Comparison of ENCODE assay signal across 9 mouse cellular contexts in the genomic region with DNA sequence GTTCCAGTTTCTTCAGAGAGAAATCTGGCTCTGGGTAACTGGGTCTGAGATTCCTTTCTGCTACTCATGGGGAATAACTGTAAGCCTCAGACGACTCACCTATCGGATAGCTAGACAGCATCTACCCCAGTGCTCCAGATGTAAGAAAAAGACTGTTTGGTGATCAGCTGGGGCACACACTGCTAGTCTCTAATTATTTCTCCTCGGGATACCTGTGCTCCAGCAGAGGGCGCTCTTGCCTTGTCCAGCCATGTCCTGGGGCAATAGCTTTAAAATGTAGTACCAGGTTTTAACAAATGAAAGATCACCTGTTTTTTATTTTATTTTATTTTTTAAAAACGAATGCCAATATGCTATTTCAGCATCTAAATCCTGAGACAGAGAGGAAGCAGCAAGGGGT. TPM values are rescaled to one million over a fixed set of nuclear protein-coding genes. Genes with fewer than 3 reads are reported as not detected.
DNase-seq lines count a peak whose midpoint lies in the region; ATAC-seq and TF ChIP-seq lines count a peak whose summit lies in the region.
"Had no signal": no experiment of that assay in that cellular context is flagged by ENCODE, and none has a peak within 500 bp of the region (broad histone marks: within the 10 kb centered on the region; RNA-seq: fewer than 3 reads in every experiment).

No protein-coding gene starts in this region.

- WGBS in embryonic facial prominence, embryonic 10.5 days: 7% methylated on average over 5 of the region's 5 CpGs
- 3% methylated on average over 5 of the region's 5 CpGs for WGBS in heart, adult 2 months
- WGBS in liver, postnatal 0 days (ENCODE audit: insufficient replicate concordance): 6% methylated on average over 5 of the region's 5 CpGs

- peak; percentile 98 for TF ChIP-seq RAD21 in CH12.LX (IDR thresholded peaks at IDR 0.05; ENCODE audit: low read depth, low read length)

- H3K79me2 ChIP-seq in CH12.LX (replicated peaks; ENCODE audit: control insufficient read depth, extremely low read depth, insufficient read depth, poor library complexity, severe bottlenecking): no peaks in the 10 kb centered on the region
- no peaks in the 10 kb centered on the region for H3K79me2 ChIP-seq in heart, adult 2 months (replicated peaks; ENCODE audit: control insufficient read depth, insufficient read depth, low read length)

- no peaks in the 10 kb centered on the region for H3K9me3 ChIP-seq in CH12.LX (replicated peaks; ENCODE audit: low read length)
- H3K9me3 ChIP-seq in embryonic facial prominence, embryonic 10.5 days: no peaks in the 10 kb centered on the region
- H3K9me3 ChIP-seq in liver, postnatal 0 days (ENCODE audit: low read length): no peaks in the 10 kb centered on the region
- H3K9me3 ChIP-seq: hindbrain, embryonic 15.5 days had no signal

- no peaks in the 10 kb centered on the region for H3K27me3 ChIP-seq in CH12.LX (replicated peaks)
- peaks cover 4% of the 10 kb centered on the region; the same call in 1 of the 2 replicates for H3K27me3 ChIP-seq in embryonic facial prominence, embryonic 10.5 days (replicated peaks; ENCODE audit: low read depth, poor library complexity, severe bottlenecking)
- no peaks in the 10 kb centered on the region for H3K27me3 ChIP-seq in heart, adult 2 months (ENCODE audit: control insufficient read depth, insufficient read depth, low read length)
- no peaks in the 10 kb centered on the region for H3K27me3 ChIP-seq in liver, postnatal 0 days (ENCODE audit: insufficient read depth, low read length)

- in situ Hi-C loops in CH12.LX (cut with MboI; ENCODE audit: low pct_ligation_motif_present, low pct_unique_long_range_greater_than_20kb, low sequenced_read_pairs): loop anchor here (5.0 kb wide), 1 partner anchor 38 kb away; no protein-coding TSS in a partner anchor

- intact Hi-C loops in heart, adult 2 months (cut with DNase I): loop anchor here (1.0 to 5.0 kb wide), 6 partner anchors 23 to 338 kb away; no protein-coding TSS in a partner anchor

- H3K27ac ChIP-seq in CH12.LX (ENCODE audit: insufficient read depth, low read depth): no peak overlapping the region
- H3K27ac ChIP-seq in embryonic facial prominence, embryonic 10.5 days (replicated peaks): no peak overlapping the region
- H3K27ac ChIP-seq in heart, adult 2 months: peak overlapping the region; percentile 66
- peak overlapping the region; percentile 66; the same call in 1 of the 2 replicates for H3K27ac ChIP-seq in liver, postnatal 0 days (ENCODE audit: low read depth)
- H3K27ac ChIP-seq: hindbrain, embryonic 15.5 days had no signal

- no peak overlapping the region for H3K9ac ChIP-seq in CH12.LX (ENCODE audit: insufficient read depth, low read depth)
- H3K9ac ChIP-seq in heart, adult 2 months (ENCODE audit: low read depth, low read length): peak overlapping the region; percentile 74
- no peak overlapping the region for H3K9ac ChIP-seq in liver, postnatal 0 days (replicated peaks)
- H3K9ac ChIP-seq: hindbrain, embryonic 15.5 days had no signal

- peak; percentile 77 to 97 for TF ChIP-seq CTCF in CH12.LX (conservative IDR thresholded peaks at IDR 0.05 in 1 of 2, IDR thresholded peaks at IDR 0.05 in 1 of 2; ENCODE audit: low read depth in 2 of 2, low read length in 2 of 2)
- no peak; the same call in 1 of the 2 replicates for TF ChIP-seq CTCF in heart, adult 2 months (IDR thresholded peaks at IDR 0.05)
- TF ChIP-seq CTCF in liver, postnatal 0 days (IDR thresholded peaks at IDR 0.05; ENCODE audit: low read depth): peak; percentile 94

- no peak overlapping the region for H3K4me3 ChIP-seq in CH12.LX (replicated peaks in 1 of 3; ENCODE audit: low read depth in 2 of 3, low read length in 2 of 3, poor library complexity in 1 of 3)
- H3K4me3 ChIP-seq in embryonic facial prominence, embryonic 10.5 days: no peak overlapping the region
- no peak overlapping the region for H3K4me3 ChIP-seq in heart, adult 2 months
- H3K4me3 ChIP-seq in liver, postnatal 0 days (ENCODE audit: low read depth, low read length): no peak overlapping the region
- H3K4me3 ChIP-seq: hindbrain, embryonic 15.5 days had no signal

- TF ChIP-seq EP300 in CH12.LX (IDR thresholded peaks at IDR 0.05; ENCODE audit: low read length): no peak
- peak; percentile 88 for TF ChIP-seq EP300 in heart, adult 2 months (IDR thresholded peaks at IDR 0.05; ENCODE audit: insufficient read depth, low read depth, low read length)
- TF ChIP-seq EP300 in liver, postnatal 0 days (IDR thresholded peaks at IDR 0.05; ENCODE audit: low read depth): no peak

- H3K4me2 ChIP-seq in CH12.LX (ENCODE audit: insufficient read depth, low read depth, poor library complexity, severe bottlenecking): no peak overlapping the region
- no peak overlapping the region for H3K4me2 ChIP-seq in liver, postnatal 0 days (ENCODE audit: low read depth, low read length)
- H3K4me2 ChIP-seq: hindbrain, embryonic 15.5 days had no signal

- peaks cover 6 to 27% of the 10 kb centered on the region in 2 experiments for H3K36me3 ChIP-seq in CH12.LX (replicated peaks in 1 of 2; ENCODE audit: control insufficient read depth in 1 of 2, insufficient read depth in 1 of 2, low read length in 1 of 2)
- H3K36me3 ChIP-seq in embryonic facial prominence, embryonic 10.5 days (replicated peaks): no peaks in the 10 kb centered on the region
- peaks cover 2% of the 10 kb centered on the region for H3K36me3 ChIP-seq in heart, adult 2 months (ENCODE audit: control insufficient read depth, insufficient read depth, low read length)
- H3K36me3 ChIP-seq in liver, postnatal 0 days (replicated peaks; ENCODE audit: insufficient read depth, low read length): peaks cover 31% of the 10 kb centered on the region
- H3K36me3 ChIP-seq: hindbrain, embryonic 15.5 days had no signal

- peak; percentile 52 for ATAC-seq in liver, postnatal 0 days

- H3K4me1 ChIP-seq in CH12.LX (ENCODE audit: control insufficient read depth in 1 of 2, insufficient read depth in 2 of 2): no peaks in the 10 kb centered on the region
- H3K4me1 ChIP-seq in embryonic facial prominence, embryonic 10.5 days: peaks cover 12% of the 10 kb centered on the region
- H3K4me1 ChIP-seq in heart, adult 2 months (ENCODE audit: control insufficient read depth, insufficient read depth, low read length): no peaks in the 10 kb centered on the region; the same call in none of the 2 replicates
- no peaks in the 10 kb centered on the region for H3K4me1 ChIP-seq in liver, postnatal 0 days (ENCODE audit: insufficient read depth)

- dilution Hi-C loops in CH12.LX (cut with MboI; ENCODE audit: extremely low pct_ligation_motif_present, extremely low pct_unique_long_range_greater_than_20kb, low sequenced_read_pairs): no loop called here

- TF ChIP-seq POLR2A in CH12.LX (IDR thresholded peaks at IDR 0.05; ENCODE audit: low read depth, low read length): no peak
- TF ChIP-seq POLR2A in heart, adult 2 months (IDR thresholded peaks at IDR 0.05; ENCODE audit: insufficient read depth, low read depth, low read length): no peak

- DNase-seq in CH12.LX (ENCODE audit: extremely low read depth): peak; percentile 81
- DNase-seq in adrenal gland, postnatal 14 days: peak; percentile 88
- DNase-seq in embryonic facial prominence, embryonic 10.5 days (ENCODE audit: low spot score): peak; percentile 82
- DNase-seq in heart, adult 2 months: peak; percentile 82 to 87
- peak; percentile 93 for DNase-seq in kidney, postnatal 10 days
- peak; percentile 87 for DNase-seq in liver, postnatal 0 days
- DNase-seq in ovary, postnatal 36 days (ENCODE audit: low spot score): peak; percentile 82
- DNase-seq in thymus, postnatal 10 days (ENCODE audit: low spot score in 2 of 2): peak; percentile 62 to 89

TF ChIP-seq in CH12.LX, 34 proteins besides CTCF, POLR2A, EP300 and RAD21:
- TF ChIP-seq IRF4 (IDR thresholded peaks at IDR 0.05; ENCODE audit: low read depth, low read length) (peak; percentile 18; the same call in 1 of the 2 replicates), SMC3 (IDR thresholded peaks at IDR 0.05; ENCODE audit: low read depth, low read length) (peak; percentile 95), SIN3A (IDR thresholded peaks at IDR 0.05; ENCODE audit: low read length) (0 out of 2 replicates have a peak, but pooled peaks have one; percentile 35), NRF1 (IDR thresholded peaks at IDR 0.05; ENCODE audit: low read depth, low read length) (no peak), ZC3H11A (IDR thresholded peaks at IDR 0.05; ENCODE audit: low read depth, low read length) (peak; percentile 78)

RNA-seq across cellular contexts. Expression of gene Hsd17b11, which starts 22.0 kb away (rescaled TPM):
- total RNA-seq in CH12.LX (2012; rRNA removed) (7.7 and 9.4 TPM in 2 replicates), CH12.LX (2014; rRNA removed) (15.3 and 17.3 TPM in 2 replicates)
- 23.1 and 25.8 TPM in 2 replicates for polyA plus RNA-seq in CH12.LX (2012; ENCODE audit: insufficient read length, low read depth)
- 51.0 and 60.5 TPM in 2 replicates for total RNA-seq in adrenal gland, postnatal 14 days (2021)
- 2.1 and 2.6 TPM in 2 replicates for polyA plus RNA-seq in embryonic facial prominence, embryonic 10.5 days (2016; fragmentation: Nextera tagmentation; extraction: Ambion mirVana)
- total RNA-seq in heart, adult 2 months (2021): 10 to 100 TPM; 23.1 to 30.8 TPM
- polyA plus RNA-seq in heart, adult 2 months (2012; rRNA removed): 14.0 and 20.6 TPM in 2 replicates
- polyA plus RNA-seq in liver, postnatal 0 days (2015; fragmentation: Nextera tagmentation; extraction: Ambion mirVana): 26.7 and 27.1 TPM in 2 replicates

RNA-seq across cellular contexts. Expression of gene Hsd17b13, which starts 22.5 kb away (rescaled TPM):
- total RNA-seq in CH12.LX (2012; rRNA removed) (0.55 and 0.64 TPM in 2 replicates), CH12.LX (2014; rRNA removed) (0.36 TPM in 1 of 2 replicates, not detected in the other)
- 0.23 and 0.37 TPM in 2 replicates for polyA plus RNA-seq in CH12.LX (2012; ENCODE audit: insufficient read length, low read depth)
- 3.9 and 81.6 TPM in 2 replicates for total RNA-seq in adrenal gland, postnatal 14 days (2021)
- not detected in 2 replicates for polyA plus RNA-seq in embryonic facial prominence, embryonic 10.5 days (2016; fragmentation: Nextera tagmentation; extraction: Ambion mirVana)
- total RNA-seq in heart, adult 2 months (2021): not detected
- 0.32 TPM in 1 of 2 replicates, not detected in the other for polyA plus RNA-seq in heart, adult 2 months (2012; rRNA removed)
- 459 and 502 TPM in 2 replicates for polyA plus RNA-seq in liver, postnatal 0 days (2015; fragmentation: Nextera tagmentation; extraction: Ambion mirVana)
- polyA plus RNA-seq: hindbrain, embryonic 15.5 days had no signal

RNA-seq across cellular contexts. Expression of gene Nudt9, which starts 46.4 kb away (rescaled TPM):
- total RNA-seq in CH12.LX (2012; rRNA removed): 58.5 and 63.8 TPM in 2 replicates
- 63.5 and 65.3 TPM in 2 replicates for total RNA-seq in CH12.LX (2014; rRNA removed)
- 83.8 and 92.8 TPM in 2 replicates for polyA plus RNA-seq in CH12.LX (2012; ENCODE audit: insufficient read length, low read depth)
- 56.5 and 60.0 TPM in 2 replicates for total RNA-seq in adrenal gland, postnatal 14 days (2021)
- 63.1 and 65.1 TPM in 2 replicates for polyA plus RNA-seq in embryonic facial prominence, embryonic 10.5 days (2016; fragmentation: Nextera tagmentation; extraction: Ambion mirVana)
- total RNA-seq in heart, adult 2 months (2021): 10 to 100 TPM; 48.3 to 59.1 TPM
- polyA plus RNA-seq in heart, adult 2 months (2012; rRNA removed): 38.7 and 39.0 TPM in 2 replicates
- polyA plus RNA-seq in liver, postnatal 0 days (2015; fragmentation: Nextera tagmentation; extraction: Ambion mirVana): 48.5 and 48.7 TPM in 2 replicates

Comparison
In these comparisons a context has a peak if more than half of its experiments do, and no peak if none do; other contexts are left out.
1. H3K27ac ChIP-seq: peak in heart, adult 2 months (single experiment) and liver, postnatal 0 days (single experiment); none in CH12.LX (single experiment) and embryonic facial prominence, embryonic 10.5 days (single experiment).
2. RNA of gene Hsd17b13, which starts 22.5 kb away (polyA plus RNA-seq): 459 to 502 TPM in liver, postnatal 0 days; 0.23 to 0.37 TPM in CH12.LX, 0.32 TPM in heart, adult 2 months and not detected in embryonic facial prominence, embryonic 10.5 days; every median in the first group is over 100 times any median in the second.
3. Peak in every context shown above with its lines, with median percentiles within 50 percentile points of each other: DNase-seq.